Mouse (Mus musculus): ENCODE measurements around the gene Dnah10. TPM values are rescaled to one million over a fixed set of nuclear protein-coding genes. Genes with fewer than 3 reads are reported as not detected.

Dnah10 gene
- polyA plus RNA-seq, 1 experiment, result not detected

DNA sequence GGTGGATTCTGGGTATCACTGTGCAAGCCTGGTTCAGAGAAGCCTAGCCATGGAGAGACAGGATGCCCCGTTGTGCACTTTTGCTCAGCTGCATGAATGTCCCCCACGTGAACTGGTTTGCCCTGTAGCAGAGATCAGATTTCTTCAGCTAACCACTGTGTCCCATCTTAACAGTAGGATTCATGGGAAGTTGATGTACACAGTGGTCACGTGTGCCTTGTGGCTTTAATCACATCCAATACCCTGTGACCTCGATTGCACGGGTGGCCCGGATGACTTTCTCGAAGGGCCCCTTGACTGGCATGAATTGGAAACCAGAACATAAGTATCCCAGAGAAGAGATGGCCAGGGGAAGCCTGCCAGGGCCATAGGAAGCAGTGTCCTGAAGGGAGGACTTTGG lies 67.2 kb downstream of the Dnah10 start:
- Histone ChIP-seq H3K4me3 (ENCODE audit: insufficient read depth, low read length) (no peak overlapping the region), H3K4me1 (ENCODE audit: control insufficient read depth, insufficient read depth, low read length) (no peaks in the 10 kb centered on the region), H3K27ac (ENCODE audit: insufficient read depth, low read depth, low read length) (no peak overlapping the region)
- TF ChIP-seq POLR2A (IDR thresholded peaks at IDR 0.05; ENCODE audit: borderline replicate concordance, low read depth, low read length) (no peak), CTCF (IDR thresholded peaks at IDR 0.05; ENCODE audit: low read depth, low read length) (no peak)

DNA sequence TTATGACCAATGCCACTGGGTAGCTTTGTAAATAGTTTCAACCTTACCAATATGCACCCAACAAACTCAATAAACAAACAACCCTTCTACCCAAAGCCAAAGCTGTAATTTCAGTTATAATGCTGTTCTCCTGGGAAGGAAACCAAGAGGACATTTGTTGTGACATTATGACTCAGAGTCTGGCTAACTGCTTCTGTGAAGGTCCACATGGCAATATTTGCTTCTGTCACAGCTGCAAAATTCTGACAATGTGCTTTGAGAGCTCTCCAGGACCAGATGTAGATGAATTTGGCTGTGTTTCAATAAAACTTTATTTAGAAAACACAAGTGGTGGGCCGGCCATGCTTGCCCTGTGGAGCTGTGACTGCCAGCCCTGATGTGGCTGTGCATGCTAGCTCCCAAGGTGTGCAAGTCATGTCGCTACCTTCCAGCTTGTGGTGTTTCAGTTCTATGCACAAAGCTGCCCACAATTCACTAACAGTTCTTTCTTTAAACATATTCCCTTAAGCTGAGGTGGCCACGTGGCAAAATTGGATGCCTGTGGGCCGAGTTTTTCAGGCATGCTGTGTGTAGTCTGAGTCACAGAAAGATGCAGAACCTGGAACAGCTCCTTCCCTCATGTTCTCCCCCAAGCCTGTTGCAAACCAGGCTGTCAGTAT lies 85.0 kb downstream of the Dnah10 start:
- TF ChIP-seq CTCF (IDR thresholded peaks at IDR 0.05; ENCODE audit: low read depth, low read length) (no peak), POLR2A (IDR thresholded peaks at IDR 0.05; ENCODE audit: borderline replicate concordance, low read depth, low read length) (no peak)
- no peak overlapping the region for H3K27ac ChIP-seq (ENCODE audit: insufficient read depth, low read depth, low read length)

DNA sequence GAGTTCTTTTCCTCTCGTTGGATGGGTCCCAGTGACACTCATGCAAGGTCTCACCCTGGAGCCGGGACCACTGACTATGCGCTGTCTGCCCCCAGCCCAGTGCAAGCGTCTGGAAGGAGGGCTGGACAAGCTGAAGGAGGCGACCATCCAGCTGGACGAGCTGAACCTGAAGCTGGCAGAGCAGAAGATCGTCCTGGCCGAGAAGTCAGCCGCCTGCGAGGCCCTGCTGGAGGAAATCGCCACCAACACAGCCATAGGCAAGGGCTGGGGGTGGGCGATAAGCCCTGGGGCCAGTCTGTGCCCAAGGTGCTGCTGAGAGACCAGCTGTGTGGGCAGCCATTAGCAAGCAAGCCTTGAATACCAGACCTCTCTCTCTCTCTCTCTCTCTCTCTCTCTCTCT lies 87.6 kb downstream of the Dnah10 start:
- H3K4me3 ChIP-seq (ENCODE audit: insufficient read depth, low read length), result no peak overlapping the region
- TF ChIP-seq POLR2A (IDR thresholded peaks at IDR 0.05; ENCODE audit: borderline replicate concordance, low read depth, low read length), result no peak
- TF ChIP-seq CTCF (IDR thresholded peaks at IDR 0.05; ENCODE audit: low read depth, low read length), result no peak
- no peaks in the 10 kb centered on the region for H3K4me1 ChIP-seq (ENCODE audit: control insufficient read depth, insufficient read depth, low read length)
- no peak overlapping the region for H3K27ac ChIP-seq (ENCODE audit: insufficient read depth, low read depth, low read length)

More for the DNA sequence above, 85.0 kb downstream of the Dnah10 start:
- H3K4me3 ChIP-seq (ENCODE audit: insufficient read depth, low read length), result no peak overlapping the region
- H3K4me1 ChIP-seq (ENCODE audit: control insufficient read depth, insufficient read depth, low read length), result no peaks in the 10 kb centered on the region

DNA sequence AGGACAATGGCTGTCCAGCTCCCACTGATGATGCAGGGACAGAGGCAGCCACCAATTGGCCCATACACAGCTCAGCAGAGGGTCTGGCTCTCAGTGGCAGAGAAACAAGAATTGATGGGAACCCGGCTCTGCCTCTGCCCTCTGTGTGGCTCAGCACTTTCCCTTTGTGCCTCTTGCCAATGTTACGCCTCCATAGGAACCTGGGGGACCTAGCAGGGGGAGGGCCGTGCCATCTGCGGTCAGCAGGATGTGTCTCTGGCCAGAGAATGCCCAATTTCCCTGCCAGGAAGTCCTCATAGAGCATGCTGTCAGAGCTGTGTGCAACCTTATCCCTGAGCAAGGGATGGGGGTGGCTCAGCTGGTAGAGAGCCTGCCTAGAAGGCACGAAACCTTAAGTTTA lies 89.9 kb downstream of the Dnah10 start:
- Histone ChIP-seq H3K4me3 (ENCODE audit: insufficient read depth, low read length) (no peak overlapping the region), H3K27ac (ENCODE audit: insufficient read depth, low read depth, low read length) (no peak overlapping the region), H3K4me1 (ENCODE audit: control insufficient read depth, insufficient read depth, low read length) (no peaks in the 10 kb centered on the region)
- TF ChIP-seq POLR2A (IDR thresholded peaks at IDR 0.05; ENCODE audit: borderline replicate concordance, low read depth, low read length), result no peak
- no peak for TF ChIP-seq CTCF (IDR thresholded peaks at IDR 0.05; ENCODE audit: low read depth, low read length)

DNA sequence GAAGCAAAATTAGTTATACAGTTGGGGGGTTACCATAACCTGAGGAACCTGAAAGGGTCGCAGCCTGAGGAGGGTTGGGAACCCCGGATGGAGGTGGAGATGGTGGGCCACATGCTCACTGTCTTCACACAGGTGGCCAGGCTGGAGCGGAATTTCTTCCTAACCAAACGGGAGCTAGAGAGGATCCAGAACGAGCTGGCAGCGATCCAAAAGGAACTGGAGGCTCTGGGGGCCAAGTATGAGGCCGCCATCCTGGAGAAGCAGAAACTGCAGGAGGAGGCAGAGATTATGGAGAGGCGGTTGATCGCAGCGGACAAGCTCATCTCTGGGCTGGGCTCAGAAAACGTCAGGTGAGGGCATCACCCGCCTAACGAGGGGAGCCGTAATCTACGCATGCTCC lies 92.2 kb downstream of the Dnah10 start:
- Histone ChIP-seq H3K4me1 (ENCODE audit: control insufficient read depth, insufficient read depth, low read length) (no peaks in the 10 kb centered on the region), H3K4me3 (ENCODE audit: insufficient read depth, low read length) (no peak overlapping the region), H3K27ac (ENCODE audit: insufficient read depth, low read depth, low read length) (no peak overlapping the region)
- TF ChIP-seq CTCF (IDR thresholded peaks at IDR 0.05; ENCODE audit: low read depth, low read length) (no peak), POLR2A (IDR thresholded peaks at IDR 0.05; ENCODE audit: borderline replicate concordance, low read depth, low read length) (no peak)

DNA sequence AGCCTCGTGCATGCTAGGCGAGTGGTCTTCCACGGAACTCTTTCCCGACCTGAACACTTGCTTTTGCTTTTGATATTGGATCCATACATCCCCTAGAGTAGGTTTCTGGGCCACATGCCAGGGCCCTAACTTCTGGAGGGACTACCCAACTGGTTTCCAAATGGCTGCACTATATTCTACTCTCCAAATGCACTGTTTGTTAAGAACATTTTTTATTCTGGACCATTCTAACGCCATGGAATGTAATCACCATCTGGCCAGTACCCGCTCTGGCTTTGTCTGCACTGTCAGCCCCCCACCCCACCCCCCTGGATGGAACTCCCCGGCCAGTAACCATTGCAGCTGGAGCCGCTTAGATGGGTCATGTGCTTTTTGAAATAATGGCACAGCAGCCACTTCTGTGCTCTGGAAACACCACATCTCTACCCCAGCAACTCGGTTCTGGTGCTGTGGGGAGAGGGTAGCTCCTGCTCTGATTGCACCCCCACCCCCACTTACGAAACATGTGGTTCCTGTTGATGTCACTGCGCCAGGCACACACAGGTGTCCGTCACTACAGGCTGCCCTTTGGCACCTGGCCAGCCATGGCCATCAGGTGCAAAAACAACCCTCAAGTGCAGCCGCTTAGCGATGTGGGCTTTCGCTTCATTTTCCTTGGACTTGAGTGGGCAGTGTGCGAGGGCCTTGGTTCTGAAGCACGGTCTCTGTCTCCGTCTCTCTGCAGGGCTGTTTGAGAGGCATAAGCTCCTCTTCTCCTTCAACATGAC lies 97.4 kb downstream of the Dnah10 start:
- no peak overlapping the region for H3K27ac ChIP-seq (ENCODE audit: insufficient read depth, low read depth, low read length)
- no peak overlapping the region for H3K4me3 ChIP-seq (ENCODE audit: insufficient read depth, low read length)
- no peaks in the 10 kb centered on the region for H3K4me1 ChIP-seq (ENCODE audit: control insufficient read depth, insufficient read depth, low read length)
- TF ChIP-seq POLR2A (IDR thresholded peaks at IDR 0.05; ENCODE audit: borderline replicate concordance, low read depth, low read length) (no peak), CTCF (IDR thresholded peaks at IDR 0.05; ENCODE audit: low read depth, low read length) (no peak)

DNA sequence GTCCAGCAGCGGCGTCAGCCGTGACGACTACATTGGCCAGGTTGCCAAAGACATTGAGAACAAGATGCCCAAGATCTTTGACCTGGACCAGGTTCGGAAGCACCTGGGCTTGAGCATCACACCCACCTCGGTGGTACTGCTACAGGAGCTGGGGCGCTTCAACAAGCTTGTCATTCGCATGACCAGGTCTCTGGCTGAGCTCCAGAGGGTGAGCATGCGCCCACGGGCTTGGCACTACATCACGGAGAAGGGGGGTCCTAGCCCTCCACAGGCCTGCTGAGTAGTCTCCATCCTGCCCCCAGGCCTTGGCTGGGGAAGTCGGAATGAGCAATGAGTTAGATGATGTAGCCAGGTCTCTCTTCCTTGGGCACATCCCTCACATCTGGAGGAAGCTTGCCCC lies 105.4 kb downstream of the Dnah10 start:
- TF ChIP-seq CTCF (IDR thresholded peaks at IDR 0.05; ENCODE audit: low read depth, low read length), result no peak
- no peak for TF ChIP-seq POLR2A (IDR thresholded peaks at IDR 0.05; ENCODE audit: borderline replicate concordance, low read depth, low read length)
- Histone ChIP-seq H3K27ac (ENCODE audit: insufficient read depth, low read depth, low read length) (no peak overlapping the region), H3K4me3 (ENCODE audit: insufficient read depth, low read length) (no peak overlapping the region), H3K4me1 (ENCODE audit: control insufficient read depth, insufficient read depth, low read length) (no peaks in the 10 kb centered on the region)

DNA sequence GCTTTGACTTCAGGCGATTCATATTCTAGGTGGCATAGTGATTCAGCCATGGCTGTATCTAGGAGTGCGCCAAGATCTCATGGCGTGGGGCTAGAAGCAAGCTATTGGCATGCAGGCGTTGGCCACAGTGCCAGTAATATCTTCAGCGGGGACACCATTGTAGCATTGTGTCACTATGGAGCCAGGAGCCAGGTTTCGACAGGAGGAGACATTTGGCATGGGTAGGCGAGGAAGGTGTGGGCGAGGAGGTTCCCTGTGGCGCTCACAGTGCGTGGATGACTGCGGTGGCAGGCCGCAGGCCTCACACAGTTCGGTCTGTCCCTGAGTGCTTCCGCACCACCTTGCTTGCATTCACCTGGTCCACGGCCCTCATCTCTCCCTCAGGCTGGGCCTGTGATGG lies 110.3 kb downstream of the Dnah10 start:
- H3K4me1 ChIP-seq (ENCODE audit: control insufficient read depth, insufficient read depth, low read length), result no peaks in the 10 kb centered on the region
- TF ChIP-seq POLR2A (IDR thresholded peaks at IDR 0.05; ENCODE audit: borderline replicate concordance, low read depth, low read length), result no peak
- TF ChIP-seq CTCF (IDR thresholded peaks at IDR 0.05; ENCODE audit: low read depth, low read length), result no peak
- no peak overlapping the region for H3K27ac ChIP-seq (ENCODE audit: insufficient read depth, low read depth, low read length)
- no peak overlapping the region for H3K4me3 ChIP-seq (ENCODE audit: insufficient read depth, low read length)

DNA sequence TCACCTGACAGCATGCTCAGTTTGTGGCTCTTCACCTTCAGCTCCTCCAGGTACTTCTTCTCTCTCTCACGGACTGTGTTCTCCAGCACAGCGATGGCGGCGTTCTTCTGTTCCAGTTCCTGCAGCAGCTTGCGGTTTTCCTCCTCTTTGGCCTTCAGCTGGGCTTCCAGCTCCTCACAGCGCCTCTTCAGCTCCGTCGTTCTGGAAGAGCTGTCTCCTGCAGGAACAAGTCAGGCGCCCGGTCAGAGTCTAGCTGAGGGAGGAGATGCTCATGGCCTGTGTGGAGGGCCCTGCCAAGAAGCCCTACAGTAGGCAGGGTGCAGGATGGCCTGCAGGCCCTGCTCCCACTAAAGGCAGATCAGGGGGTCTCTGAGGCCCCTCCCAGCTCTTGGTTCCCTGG lies 111.2 kb downstream of the Dnah10 start:
- Histone ChIP-seq H3K4me1 (ENCODE audit: control insufficient read depth, insufficient read depth, low read length) (no peaks in the 10 kb centered on the region), H3K4me3 (ENCODE audit: insufficient read depth, low read length) (no peak overlapping the region), H3K27ac (ENCODE audit: insufficient read depth, low read depth, low read length) (no peak overlapping the region)
- TF ChIP-seq POLR2A (IDR thresholded peaks at IDR 0.05; ENCODE audit: borderline replicate concordance, low read depth, low read length) (no peak), CTCF (IDR thresholded peaks at IDR 0.05; ENCODE audit: low read depth, low read length) (no peak)

DNA sequence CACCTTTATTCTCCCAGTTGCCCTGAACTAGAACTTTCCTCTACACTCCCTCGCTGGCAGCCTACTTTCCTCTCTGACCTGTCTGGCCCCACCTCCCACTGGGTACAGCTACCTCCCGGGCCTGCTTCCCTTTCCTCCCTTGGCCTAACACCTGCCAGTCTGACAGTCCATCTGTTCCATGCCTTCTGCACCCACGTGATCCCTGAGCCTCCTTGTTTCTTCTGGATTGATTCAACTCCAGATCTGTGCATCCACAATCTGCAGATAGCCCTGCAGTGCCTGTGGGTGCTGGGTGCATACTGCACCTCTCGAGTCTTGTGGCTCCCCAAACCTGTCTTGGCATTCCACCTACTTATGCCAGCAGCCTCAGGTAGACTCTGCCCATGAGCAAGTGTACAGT lies 111.7 kb downstream of the Dnah10 start:
- no peak overlapping the region for H3K4me3 ChIP-seq (ENCODE audit: insufficient read depth, low read length)
- TF ChIP-seq CTCF (IDR thresholded peaks at IDR 0.05; ENCODE audit: low read depth, low read length), result no peak
- no peak for TF ChIP-seq POLR2A (IDR thresholded peaks at IDR 0.05; ENCODE audit: borderline replicate concordance, low read depth, low read length)
- no peaks in the 10 kb centered on the region for H3K4me1 ChIP-seq (ENCODE audit: control insufficient read depth, insufficient read depth, low read length)
- H3K27ac ChIP-seq (ENCODE audit: insufficient read depth, low read depth, low read length), result no peak overlapping the region

All from bone marrow macrophage, adult 2 months (primary cell).